ENCODE assay signal across 25 mouse cellular contexts in the genomic region with DNA sequence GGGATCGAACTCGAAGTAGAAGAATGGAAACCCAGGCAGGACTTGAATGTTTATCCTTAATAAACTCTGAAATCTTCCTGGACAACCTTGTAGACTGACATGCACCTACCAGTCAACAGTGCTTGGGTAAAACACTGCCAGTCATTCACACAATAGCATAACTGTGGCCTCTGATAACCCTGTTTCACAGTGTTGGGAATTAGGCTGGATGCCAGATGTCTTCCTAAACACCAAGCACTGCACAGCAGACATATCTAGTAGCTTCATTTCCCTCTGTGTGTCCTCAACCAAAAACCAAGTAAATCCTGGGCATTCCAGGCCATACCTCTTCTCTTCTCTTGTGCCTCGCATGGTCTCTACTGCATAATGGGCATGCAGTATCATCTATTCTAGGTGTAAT. TPM values are rescaled to one million over a fixed set of nuclear protein-coding genes. Genes with fewer than 3 reads are reported as not detected.
DNase-seq lines count a peak whose midpoint lies in the region; ATAC-seq and TF ChIP-seq lines count a peak whose summit lies in the region.
"Had no signal": no experiment of that assay in that cellular context is flagged by ENCODE, and none has a peak within 500 bp of the region (broad histone marks: within the 10 kb centered on the region; RNA-seq: fewer than 3 reads in every experiment).

No protein-coding gene starts in this region.

- TF ChIP-seq CTCF in intestine, postnatal 0 days (IDR thresholded peaks at IDR 0.05; ENCODE audit: low read depth): no peak

- no peaks in the 10 kb centered on the region for H3K27me3 ChIP-seq in intestine, embryonic 14.5 days (replicated peaks; ENCODE audit: control insufficient read depth, insufficient read depth, low read length)
- no peaks in the 10 kb centered on the region for H3K27me3 ChIP-seq in intestine, postnatal 0 days (replicated peaks; ENCODE audit: control insufficient read depth, insufficient read depth, low read length)
- H3K27me3 ChIP-seq: embryonic facial prominence, embryonic 12.5 days; embryonic facial prominence, embryonic 15.5 days had no signal

- peak; percentile 28 for DNase-seq in intestine, embryonic 14.5 days (ENCODE audit: low spot score)
- peak; percentile 12 for DNase-seq in Muller cell, postnatal 12 days (ENCODE audit: inconsistent ontology term)
- peak; percentile 21 for DNase-seq in retina, embryonic 14.5 days (ENCODE audit: low spot score)
- DNase-seq in natural killer cell, adult 2 months (ENCODE audit: low spot score in 2 of 2): no peak
- DNase-seq: adrenal gland, postnatal 10 days; adrenal gland, postnatal 36 days; cerebellum, adult 11 months; cerebellum, adult 2 months; cerebellum, adult 9-11 months; cerebellum, postnatal 25 days; gastrocnemius, postnatal 25 days; heart, adult 2 months; heart, postnatal 10 days; heart, postnatal 4 days; kidney, adult 11 months had no signal

- H3K4me3 ChIP-seq in intestine, embryonic 14.5 days (ENCODE audit: low read depth, low read length): no peak overlapping the region
- H3K4me3 ChIP-seq in intestine, postnatal 0 days (ENCODE audit: low read depth, low read length): no peak overlapping the region
- H3K4me3 ChIP-seq: embryonic facial prominence, embryonic 12.5 days; embryonic facial prominence, embryonic 15.5 days; forebrain, embryonic 15.5 days; heart, adult 2 months; heart, embryonic 10.5 days had no signal

- H3K36me3 ChIP-seq in intestine, embryonic 14.5 days (ENCODE audit: control insufficient read depth, insufficient read depth, low read length): no peaks in the 10 kb centered on the region
- H3K36me3 ChIP-seq in intestine, postnatal 0 days (ENCODE audit: control insufficient read depth, insufficient read depth): no peaks in the 10 kb centered on the region
- H3K36me3 ChIP-seq: embryonic facial prominence, embryonic 12.5 days; embryonic facial prominence, embryonic 15.5 days; forebrain, embryonic 15.5 days; heart, embryonic 10.5 days had no signal

- H3K9ac ChIP-seq in intestine, embryonic 14.5 days (ENCODE audit: low read length): no peak overlapping the region
- no peak overlapping the region for H3K9ac ChIP-seq in intestine, postnatal 0 days (ENCODE audit: low read depth, low read length)
- H3K9ac ChIP-seq: embryonic facial prominence, embryonic 12.5 days; embryonic facial prominence, embryonic 15.5 days; forebrain, embryonic 15.5 days; hindbrain, embryonic 14.5 days had no signal

- H3K27ac ChIP-seq in intestine, embryonic 14.5 days (ENCODE audit: low read depth): no peak overlapping the region
- H3K27ac ChIP-seq in intestine, postnatal 0 days (ENCODE audit: low read depth, low read length): no peak overlapping the region
- H3K27ac ChIP-seq: embryonic facial prominence, embryonic 12.5 days; embryonic facial prominence, embryonic 15.5 days; forebrain, embryonic 15.5 days; heart, adult 2 months; heart, embryonic 10.5 days; hindbrain, embryonic 14.5 days; hindbrain, postnatal 0 days had no signal

- peaks cover 11% of the 10 kb centered on the region; the same call in 1 of the 2 replicates for H3K4me1 ChIP-seq in intestine, embryonic 14.5 days (replicated peaks; ENCODE audit: control insufficient read depth, insufficient read depth, low read length)
- H3K4me1 ChIP-seq in intestine, postnatal 0 days (replicated peaks; ENCODE audit: control insufficient read depth, insufficient read depth, low read length): no peaks in the 10 kb centered on the region; the same call in 1 of the 2 replicates

- no peaks in the 10 kb centered on the region for H3K9me3 ChIP-seq in intestine, embryonic 14.5 days (ENCODE audit: control insufficient read depth, low read length)
- no peaks in the 10 kb centered on the region for H3K9me3 ChIP-seq in intestine, postnatal 0 days (ENCODE audit: control insufficient read depth)
- H3K9me3 ChIP-seq: embryonic facial prominence, embryonic 12.5 days; embryonic facial prominence, embryonic 15.5 days; forebrain, embryonic 15.5 days; heart, embryonic 10.5 days had no signal

- H3K4me2 ChIP-seq in intestine, embryonic 14.5 days (ENCODE audit: low read length): no peak overlapping the region
- H3K4me2 ChIP-seq in intestine, postnatal 0 days (replicated peaks; ENCODE audit: low read depth): no peak overlapping the region
- H3K4me2 ChIP-seq: embryonic facial prominence, embryonic 12.5 days; embryonic facial prominence, embryonic 15.5 days; forebrain, embryonic 15.5 days; hindbrain, embryonic 14.5 days had no signal

- WGBS in intestine, embryonic 14.5 days: 90% methylated on average over 3 of the region's 3 CpGs
- WGBS in intestine, postnatal 0 days: 82% methylated on average over 3 of the region's 3 CpGs

- ATAC-seq in intestine, embryonic 14.5 days (replicated peaks; ENCODE audit: low FRiP score, low TSS enrichment, low read depth): no peak
- ATAC-seq in intestine, postnatal 0 days: no peak
- ATAC-seq in activated CD4-positive, CD25-positive, alpha-beta regulatory T cell, adult 4 months: no peak
- ATAC-seq: CD4-positive, CD25-positive, alpha-beta regulatory T cell, adult 4 months; forebrain, embryonic 15.5 days; hindbrain, postnatal 0 days; inflammation-experienced regulatory T-cells, adult 6 months had no signal

RNA-seq across cellular contexts. Expression of a gene that starts 42.3 kb away (rescaled TPM):
- polyA plus RNA-seq in intestine, embryonic 14.5 days (2014; fragmentation: Nextera tagmentation; extraction: Ambion mirVana): 8.2 and 8.3 TPM in 2 replicates
- polyA plus RNA-seq in intestine, postnatal 0 days (2015; fragmentation: Nextera tagmentation; extraction: Ambion mirVana): 1.5 and 1.8 TPM in 2 replicates
- 10 to 100 TPM in 1 of 2 experiments, 1 to 10 TPM in 1; 6.3 to 11.3 TPM for polyA plus RNA-seq in activated CD4-positive, CD25-positive, alpha-beta regulatory T cell, adult 4 months (2017; shearing (Covaris generic))

Comparison
In these comparisons a context has a peak if more than half of its experiments do, and no peak if none do; other contexts are left out.
1. DNase-seq: peak in intestine, embryonic 14.5 days (single experiment), Muller cell, postnatal 12 days (single experiment) and retina, embryonic 14.5 days (single experiment); none in natural killer cell, adult 2 months (0 of 2).